Mouse (Mus musculus) yolk sac, embryonic 10.5 days (tissue): ENCODE results near the gene Cfap61.
A peak's percentile ranks its signal among the peaks of the same experiment; 100 is the strongest.

Source experiments
- DNase-seq: peaks from one replicate; pipeline ENCODE4 v3.0.0-alpha.2; 2017; ENCODE audit warnings: low spot score

The Cfap61 gene

DNA sequence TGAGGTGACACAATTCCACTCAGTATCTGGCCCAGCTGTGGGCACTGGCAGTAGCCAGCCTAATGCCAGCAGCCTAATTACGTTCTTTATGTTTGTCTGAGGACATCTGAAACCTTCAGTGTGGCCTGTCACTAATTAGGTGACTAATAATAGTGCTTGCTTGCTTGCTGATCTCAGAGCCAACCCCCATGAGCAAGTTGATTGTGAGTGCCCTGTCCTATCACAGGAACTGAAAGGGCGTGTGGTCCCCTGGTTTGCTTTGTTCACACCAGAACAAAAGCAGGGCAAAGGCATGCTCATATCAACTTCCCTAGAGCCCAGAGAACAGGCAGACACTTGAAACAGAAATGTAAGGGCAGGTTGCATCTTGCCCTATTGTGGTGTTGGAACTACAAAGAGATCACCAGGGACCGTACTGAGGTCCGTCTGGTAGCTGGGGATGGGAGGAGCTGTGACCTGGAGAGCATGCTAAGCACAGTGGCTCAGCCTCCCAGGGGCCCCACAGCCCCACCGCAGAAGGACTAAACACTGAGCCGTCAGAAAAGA, 148.8 kb downstream of the Cfap61 start:
- no peak for DNase-seq

- DNase-seq, result no peak
These were observed 152.8 kb downstream of the Cfap61 start for GRCm38 (mm10) chr2:146087411-146087810.

- no peak for DNase-seq
These were observed 154.6 kb downstream of the Cfap61 start for GRCm38 (mm10) chr2:146089157-146089692.

DNA sequence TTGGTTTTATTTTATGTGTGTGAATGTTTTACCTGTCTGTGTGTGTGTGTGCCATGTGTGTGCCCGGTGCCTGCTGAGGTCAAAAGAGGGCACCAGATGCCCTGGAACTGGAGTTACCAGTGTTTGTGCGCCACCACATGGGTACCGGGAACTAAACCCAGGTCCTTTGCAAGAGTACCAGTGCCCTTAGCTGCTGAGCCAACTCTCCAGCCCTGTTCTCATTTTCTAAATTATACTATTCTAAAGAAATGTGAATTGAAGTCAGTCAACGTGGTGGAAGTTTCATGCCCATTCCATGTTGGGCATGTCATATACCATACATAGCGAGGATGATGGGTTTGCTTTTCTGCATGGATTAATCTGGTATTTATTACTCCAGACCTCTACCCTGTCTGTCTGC, 162.9 kb downstream of the Cfap61 start:
- no peak for DNase-seq

- peak; percentile 46 for DNase-seq
These were observed 164.5 kb downstream of the Cfap61 start for GRCm38 (mm10) chr2:146098853-146099717.

- DNase-seq, result no peak
These were observed 165.3 kb downstream of the Cfap61 start for GRCm38 (mm10) chr2:146099838-146100237.

DNA sequence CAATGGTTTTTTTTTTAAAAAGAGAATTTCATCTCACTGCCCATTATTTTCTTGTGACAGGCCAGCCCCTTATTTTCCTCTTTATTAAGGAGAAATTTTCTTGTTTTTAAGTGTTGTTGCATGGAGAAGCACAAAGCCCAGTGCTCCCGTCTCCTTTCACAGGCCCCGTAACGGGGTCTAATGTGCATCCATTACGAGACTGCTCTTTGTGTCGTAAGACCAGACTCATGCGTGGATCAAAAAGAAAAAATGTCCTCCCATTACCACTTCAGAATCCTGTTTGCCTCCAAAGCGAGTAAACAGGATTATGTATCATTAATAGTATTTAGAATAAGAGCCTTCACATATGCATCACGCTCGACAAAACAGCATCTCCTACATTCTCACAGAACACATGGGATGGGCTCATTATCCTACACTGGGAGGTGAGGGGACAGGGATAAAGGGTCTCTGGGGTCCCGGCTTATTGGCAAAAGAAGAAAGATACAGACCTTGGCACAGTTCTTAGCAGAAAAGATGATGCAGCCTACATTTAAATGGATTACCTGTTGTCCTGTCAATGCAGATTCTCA, 166.0 kb downstream of the Cfap61 start:
- DNase-seq, result no peak

GRCm38 (mm10) chr2:146102600-146102999, 168.0 kb downstream of the Cfap61 start:
- no peak for DNase-seq

GRCm38 (mm10) chr2:146105341-146105740, 170.8 kb downstream of the Cfap61 start:
- no peak for DNase-seq

DNA sequence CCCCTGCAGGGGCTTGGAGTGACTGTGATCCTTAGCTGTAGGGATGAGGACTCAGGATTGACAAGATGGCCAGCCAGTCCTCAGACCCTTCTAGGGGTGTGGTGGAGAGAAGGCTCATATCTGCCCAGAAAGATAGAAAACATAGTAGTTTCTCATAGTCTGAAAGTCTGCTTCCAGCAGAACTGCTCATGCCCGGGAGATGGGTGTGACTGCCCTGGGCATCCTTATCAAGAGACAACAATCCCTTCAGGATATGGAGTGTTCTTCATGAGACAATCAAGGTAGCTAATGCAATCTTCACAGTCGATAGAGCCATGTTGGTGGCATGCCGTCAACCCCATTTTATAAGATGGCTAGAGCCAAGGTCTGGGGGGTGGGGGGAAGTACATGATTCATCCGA, 173.4 kb downstream of the Cfap61 start:
- no peak for DNase-seq

- no peak for DNase-seq
These were observed 175.3 kb downstream of the Cfap61 start for GRCm38 (mm10) chr2:146109921-146110320.

DNA sequence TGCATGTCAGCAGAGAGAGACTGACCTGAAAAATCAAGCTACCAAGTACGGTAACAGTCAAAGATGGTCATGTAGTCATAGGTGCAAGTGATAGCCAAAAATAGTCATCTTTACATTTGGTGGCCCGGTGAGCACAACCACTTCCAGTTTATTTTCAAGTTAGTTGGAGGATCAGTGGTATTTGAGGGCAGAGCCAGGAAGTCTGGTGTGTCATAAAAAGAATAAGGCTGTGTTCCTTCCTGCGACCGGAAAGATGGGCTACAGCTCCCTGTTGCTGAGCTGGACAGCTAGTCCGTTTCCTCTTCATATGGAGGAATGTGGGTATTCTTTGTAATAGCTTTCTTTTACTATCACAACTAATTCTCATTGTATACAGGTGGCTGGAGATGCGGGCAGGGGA, 181.7 kb downstream of the Cfap61 start:
- DNase-seq, result no peak

DNA sequence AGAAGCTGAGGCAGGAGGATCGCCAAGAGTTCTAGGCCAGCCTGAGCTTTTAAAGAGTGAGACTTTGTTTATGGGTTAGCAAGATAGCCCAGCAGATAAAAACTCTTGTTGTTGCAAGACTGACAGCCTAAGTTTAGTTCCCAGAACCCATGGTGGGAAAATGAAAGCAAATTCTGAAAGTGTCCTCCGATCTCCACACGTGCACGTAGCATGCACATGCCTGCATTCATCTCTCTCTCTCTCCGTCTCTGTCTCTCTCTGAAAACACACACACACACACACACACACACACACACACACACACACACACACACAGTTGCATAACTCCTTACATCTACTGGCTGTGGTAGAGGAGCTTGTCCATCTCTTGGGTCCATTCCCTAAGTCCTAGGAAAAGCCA, 182.1 kb downstream of the Cfap61 start:
- no peak for DNase-seq

DNA sequence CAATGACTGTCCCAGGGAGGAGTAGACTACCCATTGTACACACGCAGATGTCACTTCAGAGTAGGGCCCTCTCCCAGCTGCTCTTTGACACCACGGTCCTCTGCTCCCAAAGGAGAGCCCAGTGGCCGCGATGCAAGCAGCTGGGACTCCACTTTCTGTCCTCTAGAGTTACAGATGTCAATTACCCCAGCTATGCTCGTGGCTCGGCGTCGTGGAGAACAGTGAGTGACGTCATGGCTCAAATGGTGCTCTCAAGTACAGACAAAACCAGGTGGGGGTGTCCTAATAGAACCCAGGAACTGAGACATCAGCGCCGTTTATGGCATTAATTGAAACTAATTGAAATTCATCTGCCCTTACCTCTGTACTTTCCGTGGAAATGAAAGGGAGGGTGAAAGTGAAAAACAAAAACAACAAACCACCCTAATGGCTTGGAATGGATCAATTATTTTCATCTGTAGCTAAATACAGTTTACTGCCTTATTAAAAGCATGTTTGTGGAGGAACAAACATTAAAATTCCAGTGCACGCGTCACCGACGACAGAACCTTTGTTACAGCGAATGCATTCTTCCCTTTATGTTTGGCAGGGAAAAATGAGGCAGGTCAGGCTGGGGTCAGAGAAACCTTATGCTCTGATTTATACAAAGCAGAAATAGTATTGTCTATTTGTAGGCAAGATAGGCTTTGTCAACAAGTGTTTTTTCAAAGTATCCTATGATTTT, 182.8 kb downstream of the Cfap61 start:
- DNase-seq, result no peak

- no peak for DNase-seq
These were observed 183.4 kb downstream of the Cfap61 start for GRCm38 (mm10) chr2:146117915-146118403.

DNA sequence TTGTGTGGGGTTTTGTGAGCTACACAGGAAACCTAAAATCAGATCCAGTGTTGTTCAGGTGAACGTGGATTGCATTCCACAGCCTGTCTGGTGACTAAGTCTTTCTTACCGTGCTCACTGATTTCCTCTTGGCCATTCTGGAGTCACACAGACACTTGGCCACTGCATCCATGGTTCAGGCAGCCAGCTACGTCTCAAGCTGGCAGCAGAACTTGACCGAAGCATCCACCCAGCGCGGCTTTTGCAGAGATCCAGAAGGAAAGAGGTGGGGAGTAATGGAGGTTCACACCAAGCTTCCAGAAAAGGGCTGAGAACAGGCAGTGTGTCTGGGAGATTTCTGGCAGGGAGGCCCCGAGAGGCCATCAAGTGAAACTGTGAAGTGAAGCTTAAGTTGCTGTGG, 187.0 kb downstream of the Cfap61 start:
- DNase-seq, result no peak

- no peak for DNase-seq
These were observed 190.5 kb downstream of the Cfap61 start for GRCm38 (mm10) chr2:146125129-146125528.

DNA sequence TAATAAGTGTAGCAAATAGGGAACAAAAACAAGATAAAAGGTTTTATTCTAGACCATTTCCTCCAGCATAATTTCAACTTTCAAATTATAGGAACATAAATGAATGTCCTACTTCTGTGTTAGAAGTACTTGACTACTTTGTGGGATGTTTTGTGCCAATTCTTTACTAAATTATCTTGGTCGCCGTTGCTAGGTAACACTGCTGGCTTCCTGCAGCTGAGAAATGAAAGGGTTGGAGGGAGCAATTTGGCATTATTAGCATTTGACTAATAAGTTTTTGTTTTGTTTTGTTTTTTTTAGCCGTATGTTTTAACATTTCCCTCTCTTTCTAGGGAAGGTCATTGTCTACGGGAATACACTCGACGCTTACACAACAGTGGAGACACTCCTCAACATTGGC, 194.0 kb downstream of the Cfap61 start:
- no peak for DNase-seq

DNA sequence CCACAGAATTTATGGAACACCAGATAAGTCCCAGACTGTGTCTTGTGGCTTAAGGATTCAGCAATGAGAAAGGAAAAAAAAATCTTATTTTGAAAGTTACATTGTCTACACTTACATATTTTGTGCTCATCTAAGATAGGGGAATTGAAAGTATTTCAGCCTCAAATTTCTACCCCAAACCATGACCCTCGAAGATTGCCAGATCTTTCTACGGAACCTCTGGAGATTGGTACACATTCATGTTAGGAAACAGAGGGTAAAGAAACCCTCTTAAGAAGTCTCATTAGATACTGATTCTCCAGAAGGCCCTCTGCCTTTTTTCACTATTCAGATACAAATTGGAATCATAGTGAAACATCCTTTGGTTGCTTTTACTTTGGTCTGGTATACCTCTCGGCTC, 195.9 kb downstream of the Cfap61 start:
- no peak for DNase-seq

DNA sequence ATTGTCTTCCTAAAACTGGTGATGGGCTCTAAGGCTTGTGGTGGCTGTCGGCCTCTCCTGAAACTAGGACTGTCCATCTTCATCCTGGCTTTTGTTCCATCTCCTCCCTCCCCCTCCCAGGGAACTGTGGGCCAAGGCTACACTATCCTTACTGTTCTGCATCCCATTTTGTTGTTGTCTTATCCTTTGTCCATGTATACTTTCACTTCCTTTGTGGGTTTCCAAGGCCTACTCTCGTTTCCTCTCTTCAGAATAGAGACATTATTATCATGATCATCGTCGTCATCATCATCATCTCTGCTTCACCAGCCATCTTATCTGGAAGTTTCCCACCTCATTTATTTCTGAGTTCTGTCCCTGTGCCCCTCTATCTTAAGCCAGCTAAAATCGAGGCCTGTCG, 199.7 kb downstream of the Cfap61 start:
- DNase-seq, result no peak

DNA sequence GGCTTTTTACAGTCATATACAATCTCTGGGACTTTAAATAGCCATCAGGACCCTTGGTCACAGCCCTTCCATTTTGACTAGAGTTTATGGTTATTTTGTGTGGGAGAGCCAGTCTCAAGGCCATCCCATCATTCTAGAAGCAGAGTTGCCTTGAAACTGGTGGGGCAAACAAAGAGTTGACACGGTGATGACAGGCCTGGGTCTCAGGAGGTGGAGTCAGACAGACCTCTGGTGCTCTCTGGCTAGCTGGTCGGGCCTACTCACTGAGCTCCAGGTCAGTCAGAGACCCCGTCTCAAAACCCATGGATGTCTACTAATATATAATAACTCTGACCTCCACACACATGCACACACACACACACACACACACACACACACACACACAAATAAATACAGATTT, 206.1 kb downstream of the Cfap61 start:
- DNase-seq, result no peak

GRCm38 (mm10) chr2:146147306-146147705, 212.7 kb downstream of the Cfap61 start:
- DNase-seq, result no peak
